Mouse (Mus musculus): Measurements from ENCODE around the gene Ubl3. TPM values are rescaled to one million over a fixed set of nuclear protein-coding genes. Genes with fewer than 3 reads are reported as not detected.

Ubl3 gene
- polyA plus RNA-seq, 1 experiment = 26.7 TPM

DNA sequence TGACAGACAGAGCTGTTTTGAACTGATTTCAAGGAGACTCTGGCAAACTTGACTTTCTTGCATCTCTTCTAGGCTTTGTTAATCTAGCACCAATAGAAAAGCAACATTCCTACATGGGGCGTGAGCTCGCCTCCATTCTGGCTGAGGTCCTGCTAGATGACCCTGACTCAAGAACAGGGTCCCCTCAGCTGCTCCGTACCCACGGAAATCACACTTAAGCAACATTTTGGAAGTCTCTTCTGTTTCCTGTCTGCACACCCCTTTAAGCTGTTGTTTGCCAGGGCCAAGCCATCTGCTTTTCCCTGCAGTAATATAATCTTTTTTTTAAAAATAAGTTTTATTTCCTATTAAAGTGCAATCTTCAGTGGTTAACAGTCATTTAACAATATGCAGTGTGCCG is 20.1 kb upstream of the Ubl3 start:
- no peak for TF ChIP-seq GATA1 (IDR thresholded peaks at IDR 0.05; ENCODE audit: low read length)

DNA sequence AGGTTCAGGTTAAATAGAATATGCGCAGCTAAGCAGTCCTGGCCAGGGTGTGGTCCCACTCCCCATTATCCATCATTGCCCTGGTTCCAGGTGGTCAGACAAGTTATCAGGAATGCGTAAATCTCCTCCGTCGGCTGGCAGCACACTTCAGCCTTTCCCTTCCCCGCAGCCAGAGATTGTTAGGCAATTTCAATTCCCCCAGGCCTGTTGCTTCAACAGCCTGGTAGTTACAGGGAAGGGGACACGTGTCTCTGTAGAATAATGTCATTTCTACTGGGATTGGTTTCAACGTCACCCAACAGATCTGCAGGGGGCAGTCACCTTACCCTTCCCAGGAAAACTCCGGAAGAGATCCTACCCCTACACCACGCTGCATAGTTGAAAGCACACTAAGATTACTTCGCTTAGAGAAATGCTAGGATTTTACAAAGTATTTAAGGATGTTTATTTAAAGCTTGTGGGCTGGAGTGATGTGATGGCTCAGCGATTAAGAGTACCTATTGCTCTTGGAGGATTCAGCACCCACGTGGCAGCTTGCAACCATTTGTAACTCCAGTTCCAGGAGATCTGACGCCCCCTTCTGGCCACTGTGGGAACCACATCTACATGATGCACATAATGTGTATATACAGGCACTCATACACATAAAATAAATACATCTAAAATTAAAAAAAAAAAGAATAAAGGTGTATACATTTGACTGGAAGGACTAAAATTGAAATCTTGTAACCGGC is 18.1 kb upstream of the Ubl3 start:
- TF ChIP-seq GATA1 (IDR thresholded peaks at IDR 0.05; ENCODE audit: low read length) = no peak

DNA sequence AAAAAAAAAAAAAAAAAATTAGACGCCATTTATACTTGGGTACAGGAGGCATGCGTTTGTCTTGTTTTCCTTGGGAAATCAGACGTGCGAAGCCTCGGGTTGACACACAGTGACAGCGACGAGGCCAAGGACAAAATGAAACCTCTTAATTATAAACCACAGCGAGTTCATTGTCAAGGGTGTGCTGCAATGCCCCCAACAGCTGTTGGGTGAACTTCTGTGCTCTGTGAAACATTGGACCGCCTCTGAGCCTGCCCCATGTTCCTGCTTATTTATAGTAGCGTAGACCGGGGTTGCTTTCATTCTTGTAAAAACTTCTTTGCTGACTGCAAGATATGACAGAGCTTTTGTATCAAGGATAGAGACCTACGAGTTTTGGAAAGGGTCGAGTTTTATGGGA is 16.9 kb upstream of the Ubl3 start:
- no peak for TF ChIP-seq GATA1 (IDR thresholded peaks at IDR 0.05; ENCODE audit: low read length)

DNA sequence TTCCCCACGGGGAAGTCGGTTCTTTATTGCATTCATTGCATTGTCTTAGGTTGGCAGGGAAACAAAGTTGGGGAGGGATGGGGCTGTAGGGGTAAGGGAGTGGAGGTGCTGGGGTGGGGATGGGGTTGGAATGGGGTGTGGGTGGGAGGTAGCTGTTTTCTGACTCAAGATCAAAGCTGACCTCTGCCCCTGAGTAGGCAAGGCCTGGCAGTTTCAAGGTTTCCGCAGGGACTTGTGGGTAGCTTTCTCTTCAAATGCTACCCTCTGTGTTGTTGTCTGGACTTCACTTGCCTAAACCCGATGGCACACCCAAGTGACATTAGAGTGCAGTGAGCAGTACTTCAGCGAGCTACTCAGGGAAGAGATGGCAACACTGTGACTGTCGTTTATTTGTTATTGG is 13.0 kb upstream of the Ubl3 start:
- no peak for TF ChIP-seq GATA1 (IDR thresholded peaks at IDR 0.05; ENCODE audit: low read length)

DNA sequence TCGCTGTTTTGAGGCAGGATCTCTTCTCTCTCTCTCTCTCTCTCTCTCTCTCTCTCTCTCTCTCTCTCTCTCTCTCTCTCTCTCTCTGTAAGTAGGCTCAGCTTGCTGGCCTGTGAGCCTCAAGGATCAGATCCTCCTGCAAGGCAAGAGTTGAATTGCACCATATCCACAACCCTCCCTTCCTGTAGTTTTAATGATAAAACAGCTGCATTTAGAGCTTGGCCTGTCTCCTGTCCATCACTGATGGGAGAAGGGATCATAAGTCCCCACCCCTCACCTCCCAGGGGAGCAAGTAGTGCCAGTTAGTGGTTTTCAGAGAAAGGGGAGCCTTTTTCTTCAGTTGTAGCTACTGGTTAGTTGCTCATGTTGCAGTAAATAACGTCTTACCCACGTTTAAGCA is 11.5 kb upstream of the Ubl3 start:
- TF ChIP-seq GATA1 (IDR thresholded peaks at IDR 0.05; ENCODE audit: low read length) = no peak

DNA sequence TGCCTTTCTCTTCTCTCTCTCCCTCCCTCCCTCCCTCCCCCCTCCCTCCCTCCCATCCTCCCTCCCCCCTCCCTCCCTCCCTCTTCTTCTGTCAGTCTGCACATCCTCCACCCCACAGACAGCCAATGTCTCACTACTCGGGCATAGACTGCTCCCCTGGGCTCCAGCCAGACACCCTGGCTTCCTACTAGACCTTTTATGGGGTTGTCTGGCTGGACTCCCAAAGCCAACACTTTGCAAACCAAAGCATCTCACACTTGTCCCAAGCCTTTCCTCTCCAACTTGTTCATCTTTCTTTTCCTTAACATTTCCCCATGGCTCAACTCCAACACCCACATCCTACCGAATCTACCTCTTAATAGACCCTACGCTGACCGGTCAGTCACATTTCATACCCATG is 10.7 kb upstream of the Ubl3 start:
- no peak for TF ChIP-seq GATA1 (IDR thresholded peaks at IDR 0.05; ENCODE audit: low read length)

DNA sequence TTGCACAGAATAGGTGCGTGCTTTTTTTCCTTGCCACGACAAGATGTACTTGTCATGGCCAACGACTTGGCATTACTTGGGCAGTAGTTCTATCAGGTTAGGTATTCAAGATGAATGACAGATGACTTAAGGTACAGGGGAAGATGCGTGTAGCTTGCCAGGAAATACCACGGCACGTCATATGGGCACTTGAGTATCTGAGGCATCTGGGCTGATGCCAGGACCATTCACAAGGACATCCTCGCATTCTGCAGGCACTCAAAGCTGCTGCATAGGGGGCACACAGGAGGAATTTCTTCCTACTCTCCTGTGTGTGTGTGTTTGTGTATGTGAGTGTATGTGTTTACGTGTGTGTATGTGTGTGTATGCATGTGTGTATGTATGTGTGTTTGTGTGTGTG is 9.6 kb upstream of the Ubl3 start:
- no peak for TF ChIP-seq GATA1 (IDR thresholded peaks at IDR 0.05; ENCODE audit: low read length)

DNA sequence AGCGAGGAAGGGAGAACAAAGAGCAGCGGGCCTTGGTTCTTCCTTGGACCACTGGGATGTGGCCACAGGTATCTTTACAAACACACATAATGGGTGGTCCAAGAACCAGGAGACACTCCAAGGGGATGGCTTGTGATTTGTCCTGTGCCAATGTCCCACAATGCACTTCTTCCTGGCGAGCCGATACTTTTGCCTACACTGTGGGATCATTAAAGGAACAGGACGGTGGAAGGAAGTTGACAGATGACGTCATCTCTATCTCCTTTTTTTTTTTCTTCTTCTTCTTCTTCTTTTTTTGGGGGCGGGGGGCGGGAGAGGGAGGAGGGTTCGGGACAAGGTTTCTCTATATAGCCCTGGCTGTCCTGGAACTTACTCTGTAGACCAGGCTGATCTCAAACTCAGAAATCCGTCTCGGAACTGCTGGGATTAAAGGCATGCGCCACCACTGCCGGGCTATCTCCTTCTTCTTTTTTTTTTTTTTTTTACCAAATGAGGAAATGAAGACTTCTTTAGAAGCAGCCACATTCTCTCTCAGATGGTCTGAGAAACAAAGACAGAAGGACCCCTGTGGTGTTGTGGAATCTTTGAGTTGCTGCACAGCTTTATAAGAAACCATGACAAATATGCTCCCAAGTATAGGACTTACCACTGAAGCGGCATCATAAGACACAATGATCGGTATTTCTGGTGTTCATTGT is 6.8 kb upstream of the Ubl3 start:
- TF ChIP-seq GATA1 (IDR thresholded peaks at IDR 0.05; ENCODE audit: low read length) = no peak

DNA sequence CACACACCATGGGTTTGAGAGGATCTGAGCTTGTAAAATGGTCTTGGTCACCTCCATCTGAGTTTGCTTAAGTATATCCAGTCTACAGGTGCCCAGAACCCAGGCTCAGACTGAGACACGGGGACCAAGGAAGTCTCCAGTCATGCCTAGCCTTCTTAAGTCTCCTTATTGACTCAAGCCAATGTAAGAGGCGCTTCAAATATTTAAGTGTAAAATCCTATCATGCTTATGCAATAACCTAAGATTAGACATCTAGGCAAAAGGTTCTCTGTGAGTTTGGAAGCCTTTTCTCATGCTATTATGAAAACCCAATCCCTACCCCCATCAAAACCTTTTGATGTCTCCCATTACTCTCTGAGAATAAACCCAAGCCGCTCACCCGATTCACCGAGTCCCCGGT is 5.9 kb upstream of the Ubl3 start:
- no peak for TF ChIP-seq GATA1 (IDR thresholded peaks at IDR 0.05; ENCODE audit: low read length)

DNA sequence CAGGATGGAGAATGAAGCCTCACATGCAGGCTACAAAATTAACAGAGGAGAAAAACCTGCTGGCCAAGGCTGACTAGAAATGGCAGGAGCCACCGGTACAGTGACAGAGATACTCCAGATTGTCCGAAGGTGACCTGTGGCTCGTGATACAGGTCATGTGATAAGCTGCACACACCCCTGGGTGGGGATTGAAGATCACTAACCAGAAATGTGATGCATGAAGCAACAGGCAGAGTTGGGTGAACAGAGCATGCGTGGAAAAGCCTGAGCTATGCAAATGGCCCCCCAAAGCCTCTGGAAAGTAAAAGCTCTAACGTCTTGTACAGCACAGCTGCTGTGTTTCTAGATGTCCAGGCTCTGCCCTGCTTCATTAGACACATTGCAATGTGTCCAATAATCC is 3.9 kb upstream of the Ubl3 start:
- no peak for TF ChIP-seq GATA1 (IDR thresholded peaks at IDR 0.05; ENCODE audit: low read length)

DNA sequence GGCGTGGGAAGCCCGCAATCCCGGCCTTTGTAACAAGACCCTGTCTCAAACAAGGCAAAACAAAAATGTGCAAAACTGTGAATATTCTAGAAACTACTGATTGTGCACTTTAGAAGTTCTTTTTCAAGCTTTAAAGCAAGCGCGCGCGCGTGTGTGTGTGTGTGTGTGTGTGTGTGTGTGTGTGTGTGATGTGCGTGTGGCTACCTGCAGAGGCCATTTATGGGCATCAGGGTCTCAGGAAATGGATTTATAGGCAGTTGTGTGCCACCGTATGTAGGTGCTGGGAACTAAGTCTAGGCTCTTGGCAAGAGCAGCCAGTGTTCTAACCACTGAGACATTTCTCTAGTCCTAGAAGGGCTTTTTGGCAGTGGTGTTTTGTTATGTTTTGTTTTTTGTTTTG is 2.6 kb upstream of the Ubl3 start:
- TF ChIP-seq GATA1 (IDR thresholded peaks at IDR 0.05; ENCODE audit: low read length) = no peak

DNA sequence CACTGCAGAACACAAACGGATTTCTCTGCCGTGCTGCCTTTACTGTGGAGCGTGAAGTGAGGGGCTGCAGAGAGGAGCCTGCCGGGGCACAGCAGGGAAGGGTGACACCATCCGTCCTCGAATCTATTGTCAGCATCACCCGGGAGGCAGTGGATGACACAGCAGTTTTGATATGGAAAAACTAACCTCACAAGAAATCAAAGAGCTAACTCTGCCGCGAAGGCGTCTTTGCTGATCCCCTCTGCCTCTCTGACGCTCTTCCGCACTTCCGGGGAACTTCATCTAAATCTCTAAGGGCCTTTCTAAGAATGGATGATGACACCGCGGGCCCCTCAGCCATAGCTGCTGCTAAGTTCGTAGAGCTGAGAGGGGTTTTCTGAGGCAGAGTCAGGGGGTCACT is 2.1 kb upstream of the Ubl3 start:
- no peak for TF ChIP-seq GATA1 (IDR thresholded peaks at IDR 0.05; ENCODE audit: low read length)

DNA sequence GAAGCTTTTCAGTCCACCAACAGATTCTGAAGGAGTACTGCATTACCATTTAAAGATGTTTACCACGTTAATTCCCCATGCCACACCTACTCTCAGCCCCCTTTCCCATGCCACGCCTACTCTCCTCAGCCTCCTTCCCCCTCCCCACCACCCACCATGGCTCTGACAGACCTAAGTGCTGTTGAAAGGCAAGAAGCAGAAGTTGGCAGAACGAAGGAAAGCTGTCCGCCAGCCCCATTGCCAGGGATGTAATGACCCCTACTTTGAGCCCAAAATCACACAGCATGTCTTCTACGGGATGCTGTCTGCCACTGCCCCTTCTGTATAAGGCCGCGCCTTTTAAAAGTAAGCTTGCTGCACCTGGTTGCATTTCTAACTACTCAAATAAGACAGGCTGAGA is 1.7 kb upstream of the Ubl3 start:
- TF ChIP-seq GATA1 (IDR thresholded peaks at IDR 0.05; ENCODE audit: low read length) = no peak

DNA sequence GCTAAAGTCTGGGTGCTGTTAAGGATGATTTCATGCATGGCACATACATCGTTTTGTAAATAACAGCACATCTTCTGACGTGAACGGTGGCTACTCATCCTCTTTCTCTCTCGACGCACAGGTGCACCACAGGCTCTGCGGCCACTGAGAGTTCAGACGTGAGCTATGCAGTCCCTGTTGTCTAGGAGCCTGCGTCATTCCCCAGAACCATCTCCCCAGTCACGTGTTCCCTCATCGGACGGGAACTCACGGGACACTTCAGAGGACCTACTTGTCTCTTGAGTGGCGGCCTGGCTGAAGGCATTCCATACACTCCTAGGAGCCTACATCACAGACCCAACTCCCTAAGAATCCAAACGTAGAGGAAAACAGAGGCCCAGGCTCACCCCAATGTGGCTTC is 1.1 kb upstream of the Ubl3 start:
- TF ChIP-seq GATA1 (IDR thresholded peaks at IDR 0.05; ENCODE audit: low read length) = no peak

DNA sequence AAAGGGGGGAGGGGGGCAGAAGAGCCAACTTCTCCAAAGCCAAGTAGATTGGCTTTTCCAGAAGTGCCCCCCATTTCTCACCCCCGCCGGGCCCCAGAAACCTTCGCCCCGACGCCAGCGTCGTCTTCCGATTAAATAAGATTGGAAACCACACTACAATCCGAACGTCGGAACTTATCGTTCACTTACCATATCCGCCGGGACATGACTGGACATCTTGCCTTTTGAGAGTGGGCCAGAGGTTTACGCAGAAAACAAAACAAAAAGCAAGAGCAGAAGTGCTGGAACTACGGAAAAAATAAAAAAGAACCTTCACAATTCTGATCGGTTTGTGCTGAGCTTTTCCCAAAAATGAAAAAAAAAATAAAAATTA is 839 bp downstream of the Ubl3 start:
- no peak for TF ChIP-seq GATA1 (IDR thresholded peaks at IDR 0.05; ENCODE audit: low read length)

DNA sequence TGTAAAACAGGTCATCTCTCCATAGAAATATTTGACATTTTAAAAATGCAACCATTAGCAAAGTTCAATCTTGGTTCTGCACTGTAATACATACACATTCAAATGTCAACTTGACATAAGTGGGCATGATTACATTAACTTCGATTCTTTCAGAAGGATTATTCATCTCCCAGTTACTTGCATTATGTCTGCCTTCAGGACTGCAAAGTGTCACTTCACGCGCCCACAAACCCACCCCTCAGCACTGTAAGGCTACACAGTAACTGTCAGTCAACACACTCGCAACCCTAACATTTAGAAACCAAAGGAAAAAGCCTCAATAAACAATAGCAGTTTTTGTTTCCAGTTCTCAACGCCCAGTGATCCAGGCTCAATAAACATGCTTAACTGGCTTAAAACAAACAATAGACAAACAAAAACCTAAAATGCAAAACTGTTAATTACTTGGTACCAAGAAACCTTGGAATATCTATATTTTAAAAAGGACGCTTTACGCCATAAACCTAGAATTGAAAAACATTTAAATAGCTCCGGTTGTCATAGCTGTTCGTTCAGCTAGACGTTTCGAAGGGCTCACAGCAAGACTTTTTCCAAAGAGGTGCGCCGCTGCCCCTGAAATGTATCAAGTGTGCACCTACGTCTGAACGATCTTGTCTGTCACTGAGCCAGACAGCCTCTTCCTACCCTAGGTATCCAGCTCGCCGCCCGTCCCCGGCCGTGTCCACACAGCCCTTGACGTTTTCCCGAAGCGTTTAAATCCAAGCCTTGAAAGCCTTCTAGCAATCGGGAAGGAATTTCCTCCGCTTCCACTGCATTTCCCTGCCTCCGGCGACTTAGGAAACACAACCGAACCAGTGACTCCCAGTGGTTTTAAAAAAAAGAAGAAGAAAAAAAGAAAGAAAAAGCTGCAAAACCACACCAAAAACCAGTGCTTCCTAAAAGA is 1.5 kb downstream of the Ubl3 start:
- TF ChIP-seq GATA1 (IDR thresholded peaks at IDR 0.05; ENCODE audit: low read length) = no peak

Measured in G1E-ER4 (cell line).